Mouse (Mus musculus): ENCODE data around the gene Mdp1. TPM values are rescaled to one million over a fixed set of nuclear protein-coding genes. Genes with fewer than 3 reads are reported as not detected.

The Mdp1 gene
- total RNA-seq (2021): 10 to 100 TPM; 44.6 to 44.7 TPM

- intact Hi-C loops (cut with DNase I): no loop called here
- peak; percentile 78 for DNase-seq
Measured at GRCm38 (mm10) chr14:55659960-55660573, at the start of gene Mdp1. Mdp1 (minus strand) TSS chr14:55660508.

GRCm38 (mm10) chr14:55709509-55709908 lies 49.2 kb upstream of the Mdp1 start:
- DNase-seq: no peak
- intact Hi-C loops (cut with DNase I): no loop called here

- intact Hi-C loops (cut with DNase I): no loop called here
- DNase-seq: no peak
Measured at GRCm38 (mm10) chr14:55707397-55707796, 47.1 kb upstream of the Mdp1 start.

- intact Hi-C loops (cut with DNase I): no loop called here
- DNase-seq: no peak
Measured at GRCm38 (mm10) chr14:55706051-55706600, 45.8 kb upstream of the Mdp1 start.

- intact Hi-C loops (cut with DNase I): no loop called here
- DNase-seq: no peak
Measured at GRCm38 (mm10) chr14:55702761-55703160, 42.5 kb upstream of the Mdp1 start.

GRCm38 (mm10) chr14:55701131-55701530 lies 40.8 kb upstream of the Mdp1 start:
- intact Hi-C loops (cut with DNase I): no loop called here

GRCm38 (mm10) chr14:55697226-55697625 lies 36.9 kb upstream of the Mdp1 start:
- DNase-seq: no peak
- intact Hi-C loops (cut with DNase I): no loop called here

More at GRCm38 (mm10) chr14:55701131-55701530, 40.8 kb upstream of the Mdp1 start:
- DNase-seq: no peak

- DNase-seq: no peak
- intact Hi-C loops (cut with DNase I): loop anchor here (10.0 kb wide), 1 partner anchor 215 kb away; the partner anchor contains the start of gene Sdr39u1
Measured at GRCm38 (mm10) chr14:55689433-55689832, 29.1 kb upstream of the Mdp1 start.

GRCm38 (mm10) chr14:55682118-55682493 lies 21.8 kb upstream of the Mdp1 start:
- intact Hi-C loops (cut with DNase I): loop anchor here (10.0 kb wide), 1 partner anchor 223 kb away; the partner anchor contains the start of gene Sdr39u1
- DNase-seq: no peak

- DNase-seq: peak; percentile 95
- intact Hi-C loops (cut with DNase I): loop anchor here (10.0 kb wide), 1 partner anchor 223 kb away; the partner anchor contains the start of gene Sdr39u1
Measured at GRCm38 (mm10) chr14:55681160-55682117, 21.1 kb upstream of the Mdp1 start, which contains the start of gene Tinf2. Tinf2 (minus strand) TSS chr14:55681820.

GRCm38 (mm10) chr14:55677615-55678014 lies 17.3 kb upstream of the Mdp1 start:
- no peak for DNase-seq
- intact Hi-C loops (cut with DNase I): no loop called here

- intact Hi-C loops (cut with DNase I): no loop called here
- no peak for DNase-seq
Measured at GRCm38 (mm10) chr14:55672741-55673060, 12.4 kb upstream of the Mdp1 start.

- DNase-seq: peak; percentile 87
- intact Hi-C loops (cut with DNase I): no loop called here
Measured at GRCm38 (mm10) chr14:55671833-55672740, 11.8 kb upstream of the Mdp1 start, which contains the start of the genes Gmpr2 and Nedd8. Gmpr2 (plus strand) TSS chr14:55671941. Nedd8 (minus strand) TSS chr14:55672124.

- DNase-seq: no peak
Measured at GRCm38 (mm10) chr14:55671486-55671832, 11.2 kb upstream of the Mdp1 start.

GRCm38 (mm10) chr14:55660636-55661035 lies 328 bp upstream of the Mdp1 start:
- no peak for DNase-seq
- intact Hi-C loops (cut with DNase I): no loop called here

More at GRCm38 (mm10) chr14:55671486-55671832, 11.2 kb upstream of the Mdp1 start:
- intact Hi-C loops (cut with DNase I): no loop called here

- intact Hi-C loops (cut with DNase I): no loop called here
- DNase-seq: no peak
Measured at GRCm38 (mm10) chr14:55658011-55658410, 2.3 kb downstream of the Mdp1 start.

GRCm38 (mm10) chr14:55656935-55657334 lies 3.4 kb downstream of the Mdp1 start:
- intact Hi-C loops (cut with DNase I): no loop called here
- no peak for DNase-seq

GRCm38 (mm10) chr14:55651528-55651927 lies 8.8 kb downstream of the Mdp1 start:
- DNase-seq: no peak
- intact Hi-C loops (cut with DNase I): no loop called here

GRCm38 (mm10) chr14:55649884-55650283 lies 10.4 kb downstream of the Mdp1 start, which contains the start of gene Tssk4:
Tssk4 (plus strand) TSS chr14:55650184.
- no peak for DNase-seq
- intact Hi-C loops (cut with DNase I): no loop called here

- DNase-seq: no peak
- intact Hi-C loops (cut with DNase I): no loop called here
Measured at GRCm38 (mm10) chr14:55644261-55644888, 15.9 kb downstream of the Mdp1 start.

All from left cerebral cortex, postnatal 4 days (tissue).